Mouse (Mus musculus): ENCODE data around the gene Large1. TPM values are rescaled to one million over a fixed set of nuclear protein-coding genes. Genes with fewer than 3 reads are reported as not detected.
"Not testable (repeated sequence)": the region's sequence is repeated elsewhere in the genome, so short reads cannot be mapped to it uniquely, and the experiment has no call there.

Large1 gene
- polyA plus RNA-seq, 1 experiment = 4.4 TPM

GRCm38 (mm10) chr8:73324667-73325066 is 28.7 kb downstream of the Large1 start:
- no peak for DNase-seq
- no peak overlapping the region for H3K4me3 ChIP-seq (ENCODE audit: control insufficient read depth, insufficient read depth, low read length)
- no peaks in the 10 kb centered on the region for H3K36me3 ChIP-seq (ENCODE audit: control insufficient read depth, insufficient read depth, low read length)
- H3K27me3 ChIP-seq (ENCODE audit: control insufficient read depth, insufficient read depth, low read length) = no peaks in the 10 kb centered on the region
- H3K4me1 ChIP-seq (replicated peaks; ENCODE audit: control insufficient read depth, insufficient read depth, low read length) = no peaks in the 10 kb centered on the region
- TF ChIP-seq CTCF (IDR thresholded peaks at IDR 0.05; ENCODE audit: borderline replicate concordance, control insufficient read depth, extremely low read depth, insufficient read depth, low read length, poor library complexity) (no peak), POLR2A (IDR thresholded peaks at IDR 0.05; ENCODE audit: control insufficient read depth, extremely low read depth, insufficient read depth, low read length, poor library complexity) (no peak)
- 83% methylated on average over 4 of the region's 4 CpGs for WGBS
- H3K27ac ChIP-seq (ENCODE audit: control insufficient read depth, insufficient read depth, low read length) = no peak overlapping the region

GRCm38 (mm10) chr8:73323591-73323990 is 29.7 kb downstream of the Large1 start:
- WGBS = 96% methylated on average over 1 of the region's 1 CpGs
- no peak for DNase-seq
- Histone ChIP-seq H3K4me1 (replicated peaks; ENCODE audit: control insufficient read depth, insufficient read depth, low read length) (no peaks in the 10 kb centered on the region), H3K27ac (ENCODE audit: control insufficient read depth, insufficient read depth, low read length) (no peak overlapping the region), H3K36me3 (ENCODE audit: control insufficient read depth, insufficient read depth, low read length) (no peaks in the 10 kb centered on the region), H3K27me3 (ENCODE audit: control insufficient read depth, insufficient read depth, low read length) (no peaks in the 10 kb centered on the region), H3K4me3 (ENCODE audit: control insufficient read depth, insufficient read depth, low read length) (no peak overlapping the region)
- TF ChIP-seq POLR2A (IDR thresholded peaks at IDR 0.05; ENCODE audit: control insufficient read depth, extremely low read depth, insufficient read depth, low read length, poor library complexity) = no peak
- TF ChIP-seq CTCF (IDR thresholded peaks at IDR 0.05; ENCODE audit: borderline replicate concordance, control insufficient read depth, extremely low read depth, insufficient read depth, low read length, poor library complexity) = no peak

- H3K27ac ChIP-seq (ENCODE audit: control insufficient read depth, insufficient read depth, low read length); DNase-seq; H3K4me3 ChIP-seq (ENCODE audit: control insufficient read depth, insufficient read depth, low read length); H3K36me3 ChIP-seq (ENCODE audit: control insufficient read depth, insufficient read depth, low read length); H3K4me1 ChIP-seq (replicated peaks; ENCODE audit: control insufficient read depth, insufficient read depth, low read length); H3K27me3 ChIP-seq (ENCODE audit: control insufficient read depth, insufficient read depth, low read length): not testable (repeated sequence)
- 100% methylated on average over 1 of the region's 3 CpGs for WGBS
Measured at GRCm38 (mm10) chr8:73319500-73319899, 33.8 kb downstream of the Large1 start.

GRCm38 (mm10) chr8:73313911-73314310 is 39.4 kb downstream of the Large1 start:
- Histone ChIP-seq H3K4me3 (ENCODE audit: control insufficient read depth, insufficient read depth, low read length) (no peak overlapping the region), H3K4me1 (replicated peaks; ENCODE audit: control insufficient read depth, insufficient read depth, low read length) (no peaks in the 10 kb centered on the region), H3K27ac (ENCODE audit: control insufficient read depth, insufficient read depth, low read length) (no peak overlapping the region), H3K36me3 (ENCODE audit: control insufficient read depth, insufficient read depth, low read length) (no peaks in the 10 kb centered on the region), H3K27me3 (ENCODE audit: control insufficient read depth, insufficient read depth, low read length) (no peaks in the 10 kb centered on the region)
- WGBS = 24% methylated on average over 2 of the region's 2 CpGs
- no peak for TF ChIP-seq CTCF (IDR thresholded peaks at IDR 0.05; ENCODE audit: borderline replicate concordance, control insufficient read depth, extremely low read depth, insufficient read depth, low read length, poor library complexity)
- TF ChIP-seq POLR2A (IDR thresholded peaks at IDR 0.05; ENCODE audit: control insufficient read depth, extremely low read depth, insufficient read depth, low read length, poor library complexity) = no peak
- no peak for DNase-seq

- Histone ChIP-seq H3K27ac (ENCODE audit: control insufficient read depth, insufficient read depth, low read length) (no peak overlapping the region), H3K4me3 (ENCODE audit: control insufficient read depth, insufficient read depth, low read length) (no peak overlapping the region), H3K4me1 (replicated peaks; ENCODE audit: control insufficient read depth, insufficient read depth, low read length) (no peaks in the 10 kb centered on the region), H3K36me3 (ENCODE audit: control insufficient read depth, insufficient read depth, low read length) (no peaks in the 10 kb centered on the region), H3K27me3 (ENCODE audit: control insufficient read depth, insufficient read depth, low read length) (no peaks in the 10 kb centered on the region)
- TF ChIP-seq POLR2A (IDR thresholded peaks at IDR 0.05; ENCODE audit: control insufficient read depth, extremely low read depth, insufficient read depth, low read length, poor library complexity) (no peak), CTCF (IDR thresholded peaks at IDR 0.05; ENCODE audit: borderline replicate concordance, control insufficient read depth, extremely low read depth, insufficient read depth, low read length, poor library complexity) (no peak)
- no peak for DNase-seq
- 93% methylated on average over 8 of the region's 8 CpGs for WGBS
Measured at GRCm38 (mm10) chr8:73312714-73313607, 40.4 kb downstream of the Large1 start.

GRCm38 (mm10) chr8:73310471-73310870 is 42.9 kb downstream of the Large1 start:
- H3K4me3 ChIP-seq (ENCODE audit: control insufficient read depth, insufficient read depth, low read length) = no peak overlapping the region
- no peaks in the 10 kb centered on the region for H3K36me3 ChIP-seq (ENCODE audit: control insufficient read depth, insufficient read depth, low read length)
- no peak for TF ChIP-seq POLR2A (IDR thresholded peaks at IDR 0.05; ENCODE audit: control insufficient read depth, extremely low read depth, insufficient read depth, low read length, poor library complexity)
- no peak for TF ChIP-seq CTCF (IDR thresholded peaks at IDR 0.05; ENCODE audit: borderline replicate concordance, control insufficient read depth, extremely low read depth, insufficient read depth, low read length, poor library complexity)
- H3K27me3 ChIP-seq (ENCODE audit: control insufficient read depth, insufficient read depth, low read length) = no peaks in the 10 kb centered on the region
- H3K27ac ChIP-seq (ENCODE audit: control insufficient read depth, insufficient read depth, low read length) = no peak overlapping the region
- no peak for DNase-seq
- no peaks in the 10 kb centered on the region for H3K4me1 ChIP-seq (replicated peaks; ENCODE audit: control insufficient read depth, insufficient read depth, low read length)
- 86% methylated on average over 1 of the region's 1 CpGs for WGBS

- Histone ChIP-seq H3K27ac (ENCODE audit: control insufficient read depth, insufficient read depth, low read length) (no peak overlapping the region), H3K27me3 (ENCODE audit: control insufficient read depth, insufficient read depth, low read length) (no peaks in the 10 kb centered on the region), H3K4me3 (ENCODE audit: control insufficient read depth, insufficient read depth, low read length) (no peak overlapping the region), H3K36me3 (ENCODE audit: control insufficient read depth, insufficient read depth, low read length) (no peaks in the 10 kb centered on the region), H3K4me1 (replicated peaks; ENCODE audit: control insufficient read depth, insufficient read depth, low read length) (no peaks in the 10 kb centered on the region)
- no peak for DNase-seq
- TF ChIP-seq CTCF (IDR thresholded peaks at IDR 0.05; ENCODE audit: borderline replicate concordance, control insufficient read depth, extremely low read depth, insufficient read depth, low read length, poor library complexity) = no peak
- no peak for TF ChIP-seq POLR2A (IDR thresholded peaks at IDR 0.05; ENCODE audit: control insufficient read depth, extremely low read depth, insufficient read depth, low read length, poor library complexity)
Measured at GRCm38 (mm10) chr8:73310036-73310435, 43.3 kb downstream of the Large1 start.

Data from thymus, adult 2 months (tissue).